Mouse (Mus musculus) neural tube, embryonic 10.5 days (tissue): ENCODE results near the gene Gm42669.

ENCODE experiments used
- DNase-seq: peaks from one replicate; pipeline ENCODE4 v3.0.0-alpha.2; 2017; ENCODE audit warnings: low spot score; ENCODE audit errors: extremely low spot score

The Gm42669 gene

DNA sequence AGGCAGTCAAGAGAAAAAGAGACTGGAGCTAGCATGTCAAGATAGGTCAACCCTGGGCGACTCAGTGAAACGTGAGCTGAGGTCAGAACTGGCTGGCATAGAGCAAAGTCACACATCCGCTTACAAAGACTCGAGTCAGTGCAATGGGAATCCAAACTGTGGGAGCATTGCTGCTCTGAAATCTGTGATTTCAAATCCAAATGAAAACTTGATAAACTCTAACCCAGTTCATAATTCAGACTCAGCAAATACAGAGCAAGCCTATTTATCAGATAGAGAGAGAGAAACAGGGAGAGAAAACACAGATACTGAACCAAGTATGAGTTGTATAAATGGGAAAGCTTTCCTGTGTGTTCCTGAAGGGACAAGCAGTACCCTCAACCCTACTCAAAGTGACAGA lies at the start of gene Gm42669:
Gm42669 (plus strand) TSS at position 301 of the 400 bp plus-strand sequence.
- no peak for DNase-seq

DNA sequence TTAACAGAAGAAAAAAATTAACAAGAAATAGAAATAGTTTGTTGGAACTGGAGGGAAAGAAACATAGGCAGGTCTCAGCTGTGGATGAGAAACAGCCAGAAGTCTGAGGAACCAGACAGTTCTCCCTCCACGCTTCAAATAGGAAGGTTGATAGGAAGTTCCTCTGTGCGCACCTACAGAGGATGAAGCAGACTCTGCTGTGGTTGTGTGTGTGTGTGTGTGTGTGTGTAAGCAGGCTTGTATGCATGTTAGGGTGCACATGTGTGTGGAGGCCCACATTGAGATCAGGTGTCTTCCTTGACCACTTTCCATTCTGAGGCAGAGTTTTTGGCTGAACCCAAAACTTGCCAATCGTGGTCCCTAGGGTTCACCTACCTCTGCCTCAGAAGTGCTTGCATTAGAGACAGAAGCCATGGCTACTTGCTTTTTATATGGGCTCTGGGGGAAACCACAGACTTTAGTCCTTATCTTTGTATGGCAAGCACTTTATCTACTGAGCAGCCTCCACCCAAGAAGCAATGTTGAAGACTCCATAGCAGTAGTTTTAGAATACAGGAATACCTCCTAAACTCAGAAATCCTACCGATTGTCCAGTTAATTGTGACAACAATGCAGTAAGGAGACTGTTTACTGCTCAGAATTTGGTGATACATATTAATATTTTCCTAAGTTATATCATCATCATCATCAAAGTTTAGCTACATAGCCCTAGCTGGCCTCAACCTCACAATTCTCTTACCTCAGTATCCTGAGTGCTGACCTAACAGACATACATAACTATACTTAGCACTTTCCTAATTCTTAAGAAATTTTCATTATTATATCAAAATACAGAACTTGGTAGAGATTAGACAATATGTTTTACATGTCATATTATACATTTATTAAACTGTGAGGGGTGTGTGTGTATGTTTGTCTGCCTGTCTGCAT lies 45.0 kb upstream of the Gm42669 start:
- DNase-seq: no peak

DNA sequence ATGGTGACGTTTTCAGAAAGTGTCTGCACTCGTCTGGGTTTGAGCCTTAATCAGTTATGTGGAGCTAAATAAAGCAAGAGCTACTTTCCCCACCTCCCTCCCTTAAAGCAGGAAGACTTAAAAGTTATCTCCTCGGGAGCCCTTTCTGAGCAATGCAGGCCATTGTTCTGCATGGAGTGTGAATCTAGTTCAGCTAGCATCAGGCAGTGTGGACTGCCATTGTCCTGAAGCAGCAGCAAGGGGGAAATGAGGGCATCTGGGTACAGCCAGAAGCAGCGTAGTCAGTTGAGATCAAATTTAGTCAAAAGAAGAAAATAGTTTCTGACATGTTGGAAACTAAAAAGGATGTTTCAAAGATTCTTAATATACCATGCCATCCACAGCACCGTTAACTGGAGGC lies 40.9 kb upstream of the Gm42669 start:
- no peak for DNase-seq

DNA sequence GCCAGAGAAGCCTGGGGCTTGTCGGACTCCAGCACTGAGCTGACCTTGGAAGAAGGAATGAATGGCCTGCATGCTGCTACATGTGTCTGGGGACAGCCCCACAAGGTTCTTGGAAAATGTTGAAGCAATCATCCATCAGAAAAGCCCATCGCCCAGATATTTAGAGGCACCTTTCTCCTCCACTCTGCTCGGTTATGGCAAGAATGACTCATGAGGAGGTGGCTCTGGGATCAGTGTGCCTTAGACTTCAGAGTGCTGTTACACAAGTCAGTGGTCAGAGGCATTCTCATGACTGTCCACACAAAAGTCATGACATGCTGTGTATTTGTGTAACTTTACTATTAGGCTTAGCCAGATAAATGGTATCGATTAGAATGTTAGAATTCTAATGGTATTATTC lies 40.3 kb upstream of the Gm42669 start:
- DNase-seq: no peak

DNA sequence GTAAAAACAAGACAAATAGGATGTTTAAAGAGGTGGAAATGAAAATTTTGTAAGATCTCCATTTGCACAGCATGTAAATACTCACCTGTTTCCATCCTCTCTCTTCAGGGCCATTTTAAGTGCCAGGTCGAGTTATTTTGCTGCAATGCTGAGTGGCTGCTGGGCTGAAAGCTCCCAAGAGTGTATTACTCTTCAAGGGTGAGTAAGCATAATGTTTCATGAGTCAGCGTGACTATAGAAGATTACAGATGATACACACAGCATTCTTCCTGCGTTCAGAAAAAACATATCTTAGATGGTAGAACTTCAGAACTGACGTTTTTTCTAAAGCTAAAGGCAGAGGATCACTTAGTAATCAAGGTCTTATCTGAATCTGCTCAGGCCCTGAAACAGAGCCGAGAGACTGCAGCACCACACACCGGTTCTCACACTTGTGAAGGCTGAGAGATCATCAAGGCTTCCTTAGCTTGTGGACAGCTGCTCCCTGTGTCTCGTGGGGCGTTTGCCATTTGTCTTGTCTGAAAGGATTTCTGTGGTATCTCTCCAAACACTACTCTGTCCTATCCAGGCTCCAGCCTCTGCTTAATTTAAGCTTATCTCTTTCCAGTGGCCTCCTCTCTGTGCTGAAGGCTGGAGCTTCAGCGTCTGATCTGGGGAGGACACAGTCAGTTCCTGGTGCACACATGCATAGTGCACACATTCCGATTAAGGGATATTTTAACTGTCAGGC lies 36.7 kb upstream of the Gm42669 start:
- no peak for DNase-seq

DNA sequence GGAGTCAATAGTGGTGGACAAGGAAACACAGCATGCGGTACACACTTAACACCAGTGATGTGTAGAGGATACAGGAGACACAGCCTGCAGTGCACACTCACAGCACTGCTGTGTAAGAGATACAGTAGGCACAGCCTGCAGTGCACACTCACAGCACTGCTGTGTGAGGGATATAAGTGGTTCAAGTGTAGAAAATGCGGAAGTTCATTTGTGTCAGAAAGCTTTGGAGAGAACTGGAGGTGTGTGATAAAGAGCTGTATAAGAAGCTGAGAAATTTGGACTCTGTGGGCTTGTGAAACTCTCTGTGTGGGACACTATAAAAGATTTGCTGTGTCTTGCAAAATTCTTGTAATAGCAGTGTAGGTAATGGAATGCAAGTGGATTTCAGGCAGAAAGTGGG lies 27.2 kb upstream of the Gm42669 start:
- DNase-seq: no peak

DNA sequence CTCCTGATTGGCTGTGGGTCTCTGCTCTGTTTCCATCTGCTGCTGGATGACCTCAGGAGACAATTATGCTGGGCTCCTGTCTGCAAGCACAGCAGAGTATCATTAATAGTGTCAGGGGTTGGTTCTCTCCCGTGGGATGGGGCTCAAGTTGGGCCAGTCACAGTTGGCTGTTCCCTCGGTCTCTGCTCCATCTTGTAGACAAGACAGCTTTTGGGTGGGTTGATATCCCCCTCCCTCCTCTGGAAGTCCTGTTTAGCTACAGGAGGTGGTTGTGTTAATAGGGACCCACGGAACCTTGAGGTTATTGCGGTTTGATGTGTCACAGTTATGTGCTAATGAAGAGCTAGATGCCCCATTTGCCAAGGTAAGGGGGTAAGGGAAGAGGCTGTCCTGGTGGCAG lies 18.4 kb upstream of the Gm42669 start:
- DNase-seq: no peak

DNA sequence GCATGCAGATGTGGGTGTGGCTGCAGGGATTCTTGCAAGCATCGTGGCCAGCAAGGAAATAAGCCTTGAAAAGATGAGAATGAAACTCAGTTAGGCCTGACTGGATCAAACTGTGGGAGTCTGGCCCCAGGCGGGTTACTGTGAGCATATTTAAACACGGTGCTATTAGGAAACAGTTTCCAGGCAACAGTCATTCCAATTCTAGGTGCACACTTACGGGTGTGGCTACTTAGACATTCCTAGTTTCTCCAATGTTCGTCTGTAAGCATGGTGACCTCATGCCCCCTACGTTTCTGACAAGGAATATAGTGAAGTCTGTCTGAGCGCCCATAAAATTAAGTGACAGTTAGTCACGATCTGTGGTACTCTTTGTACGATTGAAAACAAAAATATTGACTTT lies 16.4 kb upstream of the Gm42669 start:
- DNase-seq: peak; percentile 9

DNA sequence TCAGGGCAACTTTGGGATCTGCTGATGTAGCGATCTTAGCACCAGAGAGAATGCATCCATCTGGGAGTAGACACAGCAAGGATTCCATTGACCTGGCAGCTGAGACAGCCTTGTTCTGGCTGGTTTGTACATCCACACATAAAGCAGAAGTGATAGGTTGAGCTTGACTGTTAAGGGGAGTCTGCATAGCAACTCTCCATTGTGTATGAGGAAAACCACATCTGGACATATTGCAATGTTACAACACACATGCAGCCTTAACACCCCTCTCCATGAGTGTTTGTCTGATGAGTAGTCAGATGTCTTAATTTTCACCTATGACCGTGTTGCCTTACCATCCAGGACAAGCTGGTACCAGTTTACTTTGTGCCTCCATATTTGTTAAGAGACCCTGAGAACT lies 14.9 kb upstream of the Gm42669 start:
- no peak for DNase-seq

DNA sequence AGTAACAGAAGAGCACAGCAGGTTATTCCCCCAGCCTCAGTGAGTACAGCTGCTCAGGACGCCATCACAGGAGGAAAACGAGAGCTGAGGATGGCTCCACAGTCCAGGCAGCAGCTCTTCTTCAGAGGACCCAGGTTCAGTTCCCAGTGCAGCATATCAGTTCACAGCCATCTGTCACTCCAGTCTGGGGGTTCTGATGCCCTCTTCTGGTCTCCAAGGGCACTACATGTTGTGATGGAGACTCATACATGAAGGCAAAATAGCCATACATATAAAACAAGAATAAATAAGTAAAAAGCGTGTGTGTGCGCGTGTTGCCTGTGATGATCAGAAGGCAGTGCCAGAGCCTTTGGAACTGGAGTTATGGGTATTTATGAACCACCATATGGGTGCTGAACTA lies 12.7 kb upstream of the Gm42669 start:
- peak; percentile 11 for DNase-seq

DNA sequence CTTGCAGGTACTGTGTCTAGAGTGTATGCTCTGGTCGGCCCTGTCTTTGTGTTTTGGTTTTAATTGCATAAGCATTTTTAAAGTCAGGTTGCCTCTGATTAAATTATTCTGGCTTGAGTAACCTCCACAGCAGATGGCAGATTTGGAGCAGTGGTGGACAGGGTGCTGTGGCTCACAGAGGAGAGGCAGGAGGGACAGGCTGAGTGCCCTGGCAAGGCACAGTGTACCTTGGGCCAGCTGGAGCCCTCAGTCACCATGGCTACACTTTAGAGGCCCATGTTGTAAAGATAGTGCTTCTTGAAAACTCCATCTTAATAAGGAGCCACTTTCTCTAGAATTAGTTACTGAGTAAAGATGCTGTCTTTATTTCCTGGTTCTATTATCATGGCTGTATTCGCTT lies 11.4 kb upstream of the Gm42669 start:
- DNase-seq: no peak

DNA sequence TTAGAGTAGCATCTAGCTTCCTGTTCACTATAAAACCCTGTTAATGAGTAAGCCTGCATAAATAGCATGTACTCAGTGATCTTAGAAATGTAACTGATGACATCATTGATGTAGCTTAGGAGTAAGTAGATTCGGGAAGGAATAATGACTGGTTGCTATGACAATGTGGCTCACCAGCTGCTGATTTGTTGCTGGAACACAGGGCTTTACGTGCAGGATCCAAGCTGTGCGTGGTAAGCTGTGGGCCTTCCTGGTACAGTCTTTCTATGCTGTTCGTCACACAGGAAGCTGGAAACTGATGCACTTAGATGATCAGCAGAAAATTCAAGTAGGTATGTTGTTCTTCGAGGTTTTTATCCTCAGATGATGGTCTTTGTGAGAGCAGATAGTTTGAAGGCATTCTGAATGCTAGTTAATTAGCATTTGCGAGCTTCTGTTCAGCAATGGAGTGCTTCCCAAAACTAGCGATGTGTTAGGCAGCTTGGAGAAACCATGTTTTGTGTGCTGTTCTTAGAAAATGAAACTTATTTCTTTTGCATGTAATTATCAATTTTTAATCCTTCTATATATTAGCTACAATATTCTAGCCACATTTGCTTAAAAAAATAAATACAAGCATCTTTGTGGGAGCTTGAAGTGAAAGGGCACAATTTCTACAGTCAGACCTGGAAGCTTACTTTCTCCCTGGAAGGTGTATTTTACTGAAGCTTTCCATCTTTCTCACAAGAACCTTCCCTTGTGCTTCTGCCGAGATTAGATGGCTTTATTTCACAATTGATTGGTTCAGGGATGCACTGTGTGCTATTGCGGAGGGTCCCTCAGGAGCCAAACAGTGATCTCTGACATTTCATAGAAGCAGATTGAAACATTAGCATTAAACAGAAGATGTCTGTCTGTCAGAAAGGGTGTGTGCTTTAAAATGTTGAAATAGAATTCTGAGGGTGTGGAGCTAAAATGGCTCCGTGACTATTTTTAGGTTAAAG lies 9.6 kb upstream of the Gm42669 start:
- no peak for DNase-seq

DNA sequence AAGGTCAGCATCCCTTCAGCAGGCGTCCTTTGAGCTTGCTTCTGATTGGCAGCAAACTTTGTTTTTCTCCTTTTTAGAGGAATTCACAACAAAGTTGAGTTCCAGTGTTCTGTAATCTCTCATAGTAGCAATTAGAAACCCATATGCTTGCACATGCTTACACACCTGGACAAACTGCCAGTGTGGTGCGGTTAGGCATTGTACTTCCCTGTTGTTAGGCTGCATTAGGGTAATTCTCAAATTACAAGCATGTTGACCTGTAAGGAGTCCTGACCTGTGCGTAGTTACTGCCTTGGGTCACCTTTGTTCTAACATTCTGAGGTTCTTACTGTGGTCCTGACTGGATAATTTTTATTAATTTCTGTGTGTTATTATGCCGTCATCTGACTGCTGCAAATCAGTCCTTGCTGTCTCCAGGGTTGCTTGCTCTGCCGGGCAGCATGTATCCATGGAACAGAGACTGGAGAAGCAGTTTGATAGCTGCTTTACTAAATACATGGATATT lies 8.6 kb upstream of the Gm42669 start:
- peak; percentile 5 for DNase-seq

DNA sequence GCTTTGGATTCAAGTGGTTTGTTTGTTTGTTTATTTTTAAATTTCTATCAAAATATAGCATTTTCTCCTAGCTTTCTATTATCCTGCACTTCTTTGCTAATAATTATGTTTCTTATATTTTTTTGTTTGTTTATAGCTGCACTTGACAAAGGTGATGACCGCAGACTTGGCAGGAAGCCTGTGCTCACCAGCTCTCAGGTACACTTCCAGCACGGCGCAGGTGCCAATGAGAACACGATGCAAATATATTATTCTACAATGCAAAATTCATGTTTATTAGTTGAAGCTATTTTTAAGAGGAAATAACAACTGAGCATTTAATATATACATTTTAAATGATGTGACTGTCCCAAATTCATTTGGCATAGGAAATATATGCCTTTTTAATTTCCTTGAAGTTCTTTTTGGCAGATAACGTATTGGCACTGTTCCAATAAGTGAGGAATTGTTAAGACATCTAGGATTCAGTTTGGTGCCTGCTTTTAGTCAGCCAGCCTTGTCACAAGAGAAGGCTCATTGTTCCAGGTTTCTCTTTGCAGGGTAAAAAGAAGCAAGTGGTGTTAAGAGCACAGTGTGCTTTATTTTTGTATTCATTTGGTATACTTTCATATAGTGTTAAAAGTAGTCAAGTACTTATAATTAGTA lies 7.4 kb upstream of the Gm42669 start:
- no peak for DNase-seq

DNA sequence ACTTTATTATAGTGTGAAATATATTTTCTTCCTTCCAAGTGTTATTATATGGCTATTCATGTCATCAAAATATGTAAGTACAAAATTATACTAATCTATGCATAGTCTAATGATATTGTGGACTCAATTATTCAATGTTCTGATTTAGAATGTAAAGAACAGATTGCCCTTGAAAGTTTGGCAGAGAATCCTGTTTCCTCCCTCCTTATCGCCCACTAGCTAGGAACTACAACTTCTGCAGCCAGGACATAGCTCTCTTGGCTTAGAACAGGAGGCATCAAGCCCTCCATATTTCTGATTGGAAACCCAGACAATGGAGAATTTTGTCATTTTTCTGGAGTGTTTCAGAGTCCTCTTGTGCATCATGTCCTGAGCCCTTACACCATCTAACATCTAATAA lies 6.7 kb upstream of the Gm42669 start:
- DNase-seq: no peak

DNA sequence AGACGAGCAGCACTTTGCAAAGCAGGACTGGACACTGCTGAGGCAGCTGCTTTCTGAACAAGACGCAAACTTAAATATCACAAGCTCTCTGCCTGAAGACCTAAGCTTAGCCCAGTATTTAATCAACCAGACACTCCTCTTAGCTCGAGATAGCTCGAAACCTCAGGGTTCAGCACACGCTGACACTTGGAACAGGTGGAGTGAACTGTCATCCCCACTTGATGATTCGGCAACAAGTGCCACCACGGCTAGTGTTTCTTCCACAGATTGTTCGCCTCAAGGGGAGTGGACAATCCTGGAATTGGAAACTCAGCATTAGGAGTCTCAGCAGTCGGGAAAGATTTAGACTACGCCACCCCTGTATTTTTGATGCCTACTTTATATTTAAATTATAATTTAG lies 3.1 kb downstream of the Gm42669 start:
- DNase-seq: no peak

DNA sequence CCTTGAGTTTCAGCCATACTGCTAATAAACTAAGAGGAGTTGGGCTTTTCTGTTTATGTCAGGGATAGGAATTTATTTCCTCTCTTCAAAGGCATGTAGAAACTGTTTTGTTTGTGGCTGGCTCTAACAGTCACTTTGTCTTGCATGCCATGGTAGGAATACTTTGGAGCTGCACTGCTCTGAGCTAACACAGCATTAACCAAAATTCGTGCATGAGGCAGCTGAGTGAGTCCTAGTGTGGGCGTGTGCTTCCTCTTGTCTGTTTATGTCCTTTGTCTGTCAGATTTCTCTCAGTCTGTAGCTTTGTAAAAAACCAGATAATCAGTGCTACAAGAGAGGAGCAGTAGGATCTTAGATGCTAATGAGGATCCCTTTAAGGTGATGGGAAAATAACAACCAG lies 3.9 kb downstream of the Gm42669 start:
- DNase-seq: no peak

DNA sequence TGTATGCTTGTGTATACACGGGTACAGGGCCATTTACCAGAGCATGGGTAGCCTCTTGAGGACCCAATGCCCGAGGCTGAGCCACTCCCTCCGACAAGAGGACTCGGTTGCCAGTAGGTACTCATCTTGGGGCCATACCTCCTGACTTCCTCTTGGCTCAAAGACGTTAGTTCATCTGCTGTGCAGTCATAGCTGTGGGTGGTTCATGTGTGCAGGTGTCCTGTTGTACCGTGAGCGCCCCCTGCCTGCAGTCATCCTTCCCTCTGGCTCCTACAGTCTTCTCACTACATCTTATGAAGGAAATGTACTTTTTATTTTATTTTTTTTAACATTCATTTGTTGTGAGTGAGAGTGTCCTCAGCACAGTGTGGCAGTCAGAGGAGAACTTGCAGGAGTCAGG lies 6.2 kb downstream of the Gm42669 start:
- DNase-seq: no peak

DNA sequence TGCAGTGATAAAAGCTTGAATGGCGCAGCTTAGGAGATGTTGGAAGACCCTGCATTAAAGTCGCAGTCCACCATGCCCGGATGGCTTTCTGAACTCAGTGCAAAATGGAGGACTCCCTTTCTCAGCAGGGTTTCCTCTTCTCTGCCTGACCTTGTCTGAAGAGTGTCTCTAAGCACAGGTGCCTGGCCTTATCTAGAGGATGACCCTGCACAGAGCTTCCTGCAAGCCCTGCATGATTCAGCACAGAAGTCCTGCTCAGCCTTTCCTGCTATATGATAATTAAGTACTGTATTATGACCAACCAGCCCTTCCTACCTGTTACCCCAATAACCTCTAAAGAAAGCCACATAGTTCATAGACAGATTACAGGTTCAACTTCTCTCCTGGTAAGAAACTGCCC lies 8.0 kb downstream of the Gm42669 start:
- no peak for DNase-seq

DNA sequence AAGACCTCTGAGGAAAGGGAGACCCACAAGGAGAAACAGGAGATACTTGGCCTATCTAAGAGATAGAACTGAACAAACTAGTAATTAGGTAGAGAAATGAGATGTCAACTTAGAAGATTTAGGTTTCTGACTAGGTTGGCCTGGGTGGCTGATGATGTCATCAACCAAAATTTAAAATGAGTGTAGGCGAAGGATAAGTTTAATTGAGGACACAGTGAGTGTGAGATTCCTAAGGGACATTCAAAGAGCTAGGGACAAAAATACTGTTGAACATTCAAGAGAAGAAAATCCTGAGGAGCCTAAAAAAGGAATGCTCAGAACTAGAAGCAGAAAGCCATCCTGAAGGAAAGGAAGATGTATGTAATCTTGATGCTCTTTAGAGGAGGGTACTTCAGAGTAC lies 8.7 kb downstream of the Gm42669 start:
- DNase-seq: no peak

DNA sequence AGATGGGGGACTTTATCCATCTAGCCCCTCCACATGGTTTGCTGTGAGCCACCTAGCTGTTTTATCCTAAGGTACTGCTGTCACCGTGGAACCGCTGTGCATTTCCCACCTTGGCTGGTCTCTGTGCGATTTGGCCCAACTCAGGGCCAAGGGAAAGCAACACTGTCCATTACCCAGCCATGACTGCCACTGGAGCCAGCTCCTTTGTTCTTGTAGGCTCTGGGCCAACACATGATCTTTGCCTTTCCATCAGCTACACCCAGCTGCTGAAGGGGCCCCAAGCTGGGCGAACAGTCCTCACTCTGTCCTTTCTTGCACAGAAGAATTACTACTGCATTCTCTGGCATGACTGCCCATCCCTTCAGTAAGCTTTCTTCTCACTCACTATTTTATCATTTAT lies 11.2 kb downstream of the Gm42669 start:
- no peak for DNase-seq
